Mouse (Mus musculus) heart, embryonic 11.5 days (tissue): ENCODE measurements at regions not wholly inside any gene's neighbourhood (a gene's known extent, or its start where the extent isn't known, plus 50 kb on each side); places are given as distances from the start of the nearest gene placed in this dataset.
A peak's percentile ranks its signal among the peaks of the same experiment; 100 is the strongest.
"Not testable (repeated sequence)": the region's sequence is repeated elsewhere in the genome, so short reads cannot be mapped to it uniquely, and the experiment has no call there.

Source experiments
- ATAC-seq: fragments of 200-750 bp; cut with Nextera tagmentation; replicated peaks from 2 replicates; pipeline ENCODE4 v1.8.0; 2017; ENCODE audit warnings: moderate library complexity; ENCODE audit not compliant: insufficient number of reproducible peaks, low FRiP score, low TSS enrichment
- H3K27ac ChIP-seq: fragments of 300-500 bp; sonication (generic); 2 replicates; pipeline ENCODE4 v1.5.1; 2014; ENCODE audit warnings: mild to moderate bottlenecking, low read depth, low read length
- H3K27me3 ChIP-seq: fragments of 300-500 bp; sonication (generic); 2 replicates; pipeline ENCODE4 v1.6.1; 2014; ENCODE audit warnings: mild to moderate bottlenecking, low read length, mixed read lengths; ENCODE audit not compliant: control insufficient read depth, insufficient read depth
- H3K36me3 ChIP-seq: fragments of 300-500 bp; sonication (generic); 2 replicates; pipeline ENCODE4 v1.6.1; 2014; ENCODE audit warnings: mild to moderate bottlenecking, low read length, moderate library complexity, mixed read lengths; ENCODE audit not compliant: control insufficient read depth, insufficient read depth
- H3K4me1 ChIP-seq: fragments of 300-500 bp; sonication (generic); 2 replicates; pipeline ENCODE4 v1.6.1; 2014; ENCODE audit warnings: low read length; ENCODE audit not compliant: control insufficient read depth, insufficient read depth
- H3K4me2 ChIP-seq: fragments of 300-500 bp; sonication (generic); 2 replicates; pipeline ENCODE4 v1.6.1; 2014; ENCODE audit warnings: mild to moderate bottlenecking, moderate library complexity
- H3K4me3 ChIP-seq: fragments of 300-500 bp; sonication (generic); 2 replicates; pipeline ENCODE4 v1.5.1; 2014; ENCODE audit warnings: low read depth, low read length
- H3K9ac ChIP-seq: fragments of 300-500 bp; sonication (generic); 2 replicates; pipeline ENCODE4 v1.6.1; 2014; ENCODE audit warnings: mild to moderate bottlenecking, low read depth, low read length, moderate library complexity
- H3K9me3 ChIP-seq: fragments of 300-500 bp; sonication (generic); replicated peaks from 2 replicates; pipeline ENCODE4 v1.6.1; 2016; ENCODE audit warnings: low read length; ENCODE audit not compliant: control insufficient read depth
- WGBS: fragments of 180-500 bp; shearing (Covaris S2); extraction: QIAGEN DNeasy Blood & Tissue Kit; methylation state at CpG from one replicate; pipeline ENCODE4 v1.1.7; 2014; ENCODE audit not compliant: insufficient replicate concordance; 5-methylcytosine and 5-hydroxymethylcytosine counted together

GRCm38 (mm10) chr14:19327321-19327720, 91.4 kb downstream of the Gm21738 start:
- no peaks in the 10 kb centered on the region for H3K4me1 ChIP-seq
- H3K9me3 ChIP-seq: peaks cover 19% of the 10 kb centered on the region
- WGBS: 76% methylated on average over 6 of the region's 6 CpGs
- no peaks in the 10 kb centered on the region for H3K36me3 ChIP-seq
- no peak overlapping the region for H3K9ac ChIP-seq
- H3K4me2 ChIP-seq: no peak overlapping the region
- H3K4me3 ChIP-seq: no peak overlapping the region
- H3K27ac ChIP-seq: no peak overlapping the region
- no peak for ATAC-seq
- H3K27me3 ChIP-seq: no peaks in the 10 kb centered on the region

- no peaks in the 10 kb centered on the region for H3K36me3 ChIP-seq
- H3K4me3 ChIP-seq: no peak overlapping the region
- no peak for ATAC-seq
- H3K9me3 ChIP-seq: peaks cover 9% of the 10 kb centered on the region
- H3K27me3 ChIP-seq: no peaks in the 10 kb centered on the region
- H3K4me2 ChIP-seq: no peak overlapping the region
- 59% methylated on average over 21 of the region's 21 CpGs for WGBS
- H3K27ac ChIP-seq: no peak overlapping the region
- H3K9ac ChIP-seq: no peak overlapping the region
- H3K4me1 ChIP-seq: no peaks in the 10 kb centered on the region
These were observed 107.1 kb downstream of the Gm21738 start for GRCm38 (mm10) chr14:19311614-19312013.

GRCm38 (mm10) chr14:19302859-19303258, 115.9 kb downstream of the Gm21738 start:
- 0 out of 2 replicates have a peak, but pooled peaks have one; percentile 35 for ATAC-seq

GRCm38 (mm10) chr14:19279096-19279495, 139.6 kb downstream of the Gm21738 start:
- H3K27me3 ChIP-seq: no peaks in the 10 kb centered on the region
- no peak overlapping the region for H3K4me3 ChIP-seq
- H3K27ac ChIP-seq: no peak overlapping the region
- H3K4me2 ChIP-seq: no peak overlapping the region
- H3K9ac ChIP-seq: no peak overlapping the region
- H3K4me1 ChIP-seq: no peaks in the 10 kb centered on the region
- no peaks in the 10 kb centered on the region for H3K36me3 ChIP-seq
- WGBS: 70% methylated on average over 1 of the region's 1 CpGs
- peaks cover 8% of the 10 kb centered on the region for H3K9me3 ChIP-seq
- no peak for ATAC-seq

More at GRCm38 (mm10) chr14:19302859-19303258, 115.9 kb downstream of the Gm21738 start:
- not testable (repeated sequence) for H3K4me2 ChIP-seq, H3K36me3 ChIP-seq, H3K9me3 ChIP-seq, H3K27me3 ChIP-seq, H3K4me3 ChIP-seq, H3K27ac ChIP-seq, H3K4me1 ChIP-seq, H3K9ac ChIP-seq
- 46% methylated on average over 4 of the region's 4 CpGs for WGBS

GRCm38 (mm10) chr14:19277777-19278385, 140.8 kb downstream of the Gm21738 start:
- Histone ChIP-seq H3K4me1 (no peaks in the 10 kb centered on the region), H3K27ac (no peak overlapping the region), H3K9me3 (peaks cover 10% of the 10 kb centered on the region), H3K4me3 (no peak overlapping the region), H3K9ac (no peak overlapping the region), H3K4me2 (no peak overlapping the region), H3K27me3 (no peaks in the 10 kb centered on the region), H3K36me3 (no peaks in the 10 kb centered on the region)
- peak; percentile 94 for ATAC-seq
- WGBS: 54% methylated on average over 4 of the region's 4 CpGs
